Mouse (Mus musculus) spleen, postnatal 14 days (tissue): ENCODE measurements around the gene Svs3b.
"Not testable (repeated sequence)": the region's sequence is repeated elsewhere in the genome, so short reads cannot be mapped to it uniquely, and the experiment has no call there.

Experiments used
- DNase-seq, 2 experiments: peaks; one replicate each; pipeline ENCODE4 v3.0.0; 2021 to 2022; ENCODE audit warnings: low spot score in 2 of 2

The Svs3b gene

GRCm38 (mm10) chr2:164256540-164256939 lies at the start of gene Svs3b:
Gene Svs3b, minus strand, starts transcription at chr2:164256640.
- not testable (repeated sequence) for DNase-seq

- DNase-seq, result not testable (repeated sequence)
Observed at GRCm38 (mm10) chr2:164288968-164289367, 32.5 kb upstream of the Svs3b start, which contains the start of gene Svs3a. Gene Svs3a, plus strand, starts transcription at chr2:164289268.

- no peak for DNase-seq
Observed at GRCm38 (mm10) chr2:164278359-164278758, 21.9 kb upstream of the Svs3b start, which contains the start of gene Svs4. Gene Svs4, minus strand, starts transcription at chr2:164278459.

- no peak for DNase-seq
Observed at GRCm38 (mm10) chr2:164238366-164238765, 18.1 kb downstream of the Svs3b start, which contains the start of gene Svs2. Gene Svs2, minus strand, starts transcription at chr2:164238466.

- no peak for DNase-seq
Observed at GRCm38 (mm10) chr2:164232671-164233070, 23.8 kb downstream of the Svs3b start.

GRCm38 (mm10) chr2:164228361-164229070 lies 27.9 kb downstream of the Svs3b start:
- no peak for DNase-seq

GRCm38 (mm10) chr2:164221522-164221921 lies 34.9 kb downstream of the Svs3b start, which contains the start of gene Wfdc15b:
Gene Wfdc15b, minus strand, starts transcription at chr2:164221660.
- no peak for DNase-seq

- no peak for DNase-seq
Observed at GRCm38 (mm10) chr2:164219295-164219694, 37.1 kb downstream of the Svs3b start.

GRCm38 (mm10) chr2:164212711-164213110 lies 43.7 kb downstream of the Svs3b start:
- DNase-seq, result no peak

GRCm38 (mm10) chr2:164210892-164211291 lies 45.5 kb downstream of the Svs3b start:
- DNase-seq, result no peak

- DNase-seq, result no peak
Observed at GRCm38 (mm10) chr2:164206676-164207075, 49.8 kb downstream of the Svs3b start.

GRCm38 (mm10) chr2:164206011-164206410 lies 50.4 kb downstream of the Svs3b start:
- DNase-seq, result not testable (repeated sequence)
